Mouse (Mus musculus) gonadal fat pad, adult 2 months (tissue): ENCODE data around the gene Smox. TPM values are rescaled to one million over a fixed set of nuclear protein-coding genes. Genes with fewer than 3 reads are reported as not detected.
"Not testable (repeated sequence)": the region's sequence is repeated elsewhere in the genome, so short reads cannot be mapped to it uniquely, and the experiment has no call there.

ENCODE experiments used
- DNase-seq: peaks from one replicate; pipeline ENCODE4 v3.0.0-alpha.2; 2012; ENCODE audit warnings: low read depth
- polyA plus RNA-seq: library from polyadenylated mRNA; depleted of rRNA; stranded (reverse); fragments of >200 nt; gene quantifications from 2 replicates; pipeline ENCODE4 v1.2.3, GENCODE M21; 2012; rRNA removed

Gene Smox
- polyA plus RNA-seq: 34.6 and 43.2 TPM in 2 replicates

DNA sequence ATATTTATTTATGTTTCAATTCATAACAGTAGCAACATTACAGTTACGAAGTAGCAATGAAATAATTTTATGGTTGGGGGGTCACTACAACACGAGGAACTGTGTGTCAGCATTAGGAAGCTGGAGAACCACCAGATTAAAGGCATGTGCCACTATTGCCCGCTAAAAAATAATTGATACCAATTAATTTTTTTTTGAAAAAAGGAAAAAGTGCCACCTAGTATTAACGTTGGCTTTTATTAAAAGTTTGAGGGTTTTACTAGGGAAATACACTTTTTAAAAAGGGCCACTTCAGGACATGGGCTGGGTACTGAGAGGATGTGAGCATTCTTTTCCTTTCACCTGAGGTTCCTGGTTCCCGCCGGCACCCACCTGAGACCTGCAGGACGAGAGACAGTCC lies at the start of gene Smox:
Smox (plus strand) TSS at position 301 of the 400 bp plus-strand sequence.
- no peak for DNase-seq

DNA sequence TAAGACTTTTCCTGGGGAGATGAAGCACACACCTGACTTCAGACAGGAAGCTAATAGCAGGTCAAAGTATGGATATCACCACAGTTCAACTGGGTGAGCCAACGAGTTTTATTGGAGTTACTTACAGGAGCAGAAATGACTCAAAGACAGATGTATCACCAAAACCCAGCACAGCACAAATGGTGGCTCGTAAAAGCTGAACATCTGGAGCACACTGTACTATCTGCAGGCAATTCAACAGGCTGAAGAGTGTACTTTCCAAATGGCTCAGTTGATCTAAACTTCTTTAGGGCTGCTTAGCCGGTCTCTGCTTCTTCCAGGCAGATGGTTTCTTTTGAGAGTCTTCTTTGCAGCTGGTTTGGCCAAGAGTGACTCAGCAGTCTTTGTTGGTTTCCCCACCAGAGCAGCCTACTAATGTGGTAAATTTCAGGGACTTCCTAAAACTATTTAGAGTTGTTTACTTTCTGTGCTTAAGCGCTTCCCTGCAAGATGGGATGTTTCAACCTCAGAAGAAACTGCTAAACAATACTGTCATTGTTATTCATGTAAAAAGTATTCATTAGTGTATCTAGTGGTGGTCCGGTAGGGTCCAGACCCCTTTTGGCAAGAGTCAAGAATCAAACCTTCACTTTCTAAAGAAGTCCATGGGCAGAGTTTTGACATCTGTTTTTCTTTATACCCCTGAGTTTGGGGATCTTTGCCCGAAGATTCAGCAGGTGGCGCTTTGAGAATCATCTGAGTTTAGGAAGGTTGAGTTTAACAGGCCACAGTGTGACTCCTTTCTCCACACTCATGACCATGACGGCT lies 48.0 kb upstream of the Smox start:
- no peak for DNase-seq

DNA sequence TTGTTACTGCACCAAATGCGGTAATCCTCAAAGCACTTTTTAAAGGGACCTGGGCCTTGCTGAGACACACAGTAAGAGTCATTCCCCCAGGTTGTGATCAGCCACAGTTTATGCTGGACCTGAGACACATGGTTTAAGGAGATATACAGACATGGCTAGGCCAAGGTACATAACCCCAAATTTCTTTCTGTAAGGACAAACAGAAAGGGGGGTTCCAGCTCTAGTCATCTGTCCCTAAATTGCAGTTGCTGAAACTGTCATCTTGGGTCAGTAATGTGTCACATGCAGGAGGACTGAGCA lies 47.5 kb upstream of the Smox start:
- DNase-seq: no peak

DNA sequence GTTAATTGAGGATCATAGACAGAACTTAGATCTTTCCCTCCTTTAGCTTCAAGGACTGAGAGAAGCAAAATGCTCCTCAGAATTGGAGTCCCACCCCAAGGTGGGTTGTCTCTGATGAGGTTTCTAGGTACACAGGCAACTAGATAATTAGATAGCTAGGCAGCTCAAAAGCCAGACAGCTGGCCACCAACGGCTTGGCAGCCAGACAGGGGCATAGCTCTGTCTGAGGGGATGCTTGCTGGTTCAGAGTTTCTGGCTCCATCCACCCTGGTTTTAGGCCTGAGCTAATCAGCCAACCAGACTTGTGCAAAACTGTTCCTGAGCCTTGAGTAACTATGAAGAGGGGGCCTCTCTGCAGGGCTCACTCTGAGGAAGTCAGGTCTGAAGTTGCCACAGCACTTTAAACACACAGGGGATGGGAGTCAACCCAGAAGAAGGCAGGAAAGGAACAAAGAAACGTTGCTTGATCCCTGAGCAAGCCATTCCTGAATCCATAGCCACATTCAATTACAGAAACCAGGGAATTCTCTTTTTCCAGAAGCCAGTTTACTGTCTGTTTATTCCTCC lies 44.8 kb upstream of the Smox start:
- no peak for DNase-seq

DNA sequence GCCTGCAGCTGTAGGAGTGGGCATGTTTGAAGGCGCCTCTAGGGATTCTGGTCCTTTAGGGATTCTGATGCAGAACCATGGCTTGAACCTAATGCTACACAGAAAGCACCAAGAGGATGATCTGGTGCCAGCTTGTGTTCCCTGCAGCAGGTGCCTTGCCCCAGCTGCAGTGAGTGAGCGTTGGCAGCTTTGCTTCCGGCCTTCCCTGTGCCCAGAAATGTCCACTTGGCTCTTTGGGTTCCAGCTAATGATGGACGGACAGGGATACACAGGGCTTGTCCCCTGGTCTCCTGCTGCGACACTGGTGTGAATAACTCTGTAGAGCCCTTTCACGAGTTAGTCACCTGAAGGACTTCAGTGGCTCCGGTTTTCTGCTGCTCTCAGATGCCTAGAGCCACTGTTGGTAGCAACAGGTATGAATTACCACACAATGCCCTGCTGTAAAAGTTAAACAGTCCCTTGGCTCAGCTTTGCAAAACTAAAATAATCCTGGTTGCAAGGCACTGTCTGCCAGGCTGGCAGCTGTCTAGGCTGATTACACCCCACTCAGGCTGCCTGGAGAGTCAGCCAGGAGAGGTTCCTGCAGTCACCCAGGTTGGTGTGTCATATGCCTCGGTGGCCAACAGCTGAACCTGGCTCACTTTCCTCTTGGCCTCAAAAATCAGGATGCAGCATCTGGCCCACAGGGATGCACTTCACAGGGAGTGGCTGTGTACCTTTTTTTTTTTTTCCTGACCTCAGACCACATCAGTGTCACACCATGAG lies 43.5 kb upstream of the Smox start:
- no peak for DNase-seq

DNA sequence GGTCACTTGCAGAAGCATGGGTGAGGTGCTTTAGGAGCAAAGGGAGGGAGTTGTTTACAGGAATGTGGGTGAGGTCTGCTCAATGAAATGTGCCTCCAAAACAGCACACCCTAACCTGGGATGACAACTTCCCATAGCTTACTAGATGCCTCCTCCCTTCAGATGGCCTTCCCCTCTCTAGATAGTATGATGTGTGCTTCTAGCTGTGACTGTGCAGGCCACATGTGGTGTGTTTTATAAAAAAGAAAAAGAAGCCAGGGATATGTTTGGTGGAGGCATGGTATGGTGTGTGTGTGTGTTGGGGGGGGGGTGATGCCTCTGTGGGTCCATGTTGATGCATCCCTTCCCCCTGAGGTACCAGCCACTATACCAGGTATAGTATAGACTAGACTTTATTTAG lies 42.9 kb upstream of the Smox start:
- no peak for DNase-seq

DNA sequence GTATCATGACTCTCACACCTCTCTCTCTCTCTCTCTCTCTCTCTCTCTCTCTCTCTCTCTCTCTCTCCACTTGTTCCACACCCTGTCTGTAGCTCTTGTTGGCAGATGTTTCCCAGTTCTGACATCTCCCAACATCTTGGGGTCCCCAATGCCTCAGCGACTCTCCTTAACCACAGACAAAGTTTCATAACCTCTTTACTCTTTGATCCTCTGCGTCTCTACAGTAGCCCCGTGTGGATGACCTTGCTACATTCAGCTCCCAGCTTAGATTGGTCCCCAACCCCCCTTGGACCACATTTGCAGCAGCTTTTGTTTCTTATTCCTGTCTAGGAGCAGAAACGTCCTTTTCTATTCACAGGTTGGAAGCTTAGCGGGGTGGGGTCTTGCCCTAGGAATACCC lies 41.6 kb upstream of the Smox start:
- DNase-seq: no peak

DNA sequence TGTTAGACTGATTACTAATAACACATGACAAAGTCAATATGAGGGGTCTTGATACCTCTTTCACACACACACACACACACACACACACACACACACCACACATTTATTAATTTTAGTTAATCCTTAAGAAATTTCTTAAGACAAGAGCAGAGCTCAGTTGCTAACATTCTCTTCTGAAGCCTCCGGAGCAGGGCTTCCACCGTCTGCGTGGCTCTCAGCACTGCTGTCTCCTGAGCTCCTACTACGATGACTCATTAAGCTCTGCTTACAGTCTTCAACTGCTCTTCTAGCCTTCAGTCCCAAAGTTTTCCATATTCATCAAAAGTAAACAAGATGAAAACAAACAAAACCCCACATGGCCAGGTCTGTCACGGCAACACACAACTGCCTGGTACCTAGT lies 40.8 kb upstream of the Smox start:
- no peak for DNase-seq

DNA sequence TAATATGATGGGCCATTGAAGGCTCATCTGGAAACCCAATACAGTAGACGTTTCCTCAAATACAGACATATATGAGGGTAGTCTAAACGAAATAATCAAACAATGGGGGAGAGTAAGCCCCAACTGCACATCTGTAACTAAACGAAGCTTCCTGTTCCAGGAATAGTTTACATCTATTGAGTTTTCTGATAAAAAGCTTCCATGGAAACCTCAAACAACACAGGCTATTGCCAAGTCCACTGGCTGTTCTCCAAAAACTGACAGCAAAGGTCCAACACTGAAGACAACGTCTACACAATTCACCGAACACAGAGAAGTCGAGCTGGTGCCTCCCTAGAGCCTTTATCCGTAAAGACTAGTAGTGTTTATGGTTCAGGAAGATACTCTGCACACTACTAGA lies 33.6 kb upstream of the Smox start:
- DNase-seq: no peak

DNA sequence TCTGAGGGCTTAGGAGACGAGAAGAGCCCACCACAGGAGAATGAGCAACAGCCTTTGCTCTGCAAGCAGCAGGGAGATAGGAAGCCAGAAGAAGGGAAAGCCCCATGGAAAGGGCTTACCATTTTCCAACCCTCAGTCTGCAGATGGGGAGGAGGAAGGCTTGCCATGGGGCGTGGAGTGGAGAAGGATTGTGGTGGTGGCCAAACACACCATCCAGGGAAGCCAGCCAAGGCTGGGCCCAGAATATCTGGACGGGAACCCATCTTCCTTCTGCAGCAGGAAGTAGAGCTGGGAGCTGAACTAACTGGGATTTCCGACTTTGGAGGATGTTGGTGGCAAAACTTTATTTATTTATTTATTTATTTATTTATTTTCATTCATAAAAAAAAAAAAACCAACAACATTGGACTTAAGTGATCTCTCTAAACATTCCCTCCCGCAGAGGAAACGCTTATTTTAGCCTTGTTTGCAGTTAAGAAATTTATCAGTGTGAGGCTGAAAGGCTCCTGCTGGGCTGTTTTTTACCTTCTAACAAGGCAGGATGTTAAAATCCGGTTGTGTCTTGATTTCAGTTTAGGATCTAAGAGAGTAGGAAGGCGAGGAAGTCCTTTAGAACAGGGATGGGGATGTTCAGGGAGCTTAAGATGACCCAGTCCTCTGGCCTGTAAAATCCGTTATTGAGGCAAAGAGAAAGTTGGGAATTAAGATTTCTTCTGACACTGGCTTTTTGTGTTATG lies 30.2 kb upstream of the Smox start:
- no peak for DNase-seq

DNA sequence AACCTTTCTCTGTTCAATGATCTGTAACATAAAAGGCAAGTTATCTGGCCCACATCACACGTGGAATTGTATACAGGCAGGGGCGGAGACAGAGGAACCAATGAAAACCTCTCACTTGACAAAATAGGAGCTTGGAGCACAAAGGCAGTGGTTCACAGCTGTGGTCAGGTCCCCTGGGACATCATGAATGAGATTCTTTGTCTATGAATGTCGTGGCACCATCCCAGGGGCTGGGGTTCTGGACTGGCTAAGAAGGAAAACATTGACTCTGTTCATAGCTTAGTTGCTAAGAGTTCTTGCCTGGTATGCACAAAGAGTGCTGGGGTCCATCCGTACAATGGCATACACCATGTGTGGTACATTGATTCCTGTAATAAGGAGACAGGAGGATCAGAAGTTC lies 28.3 kb upstream of the Smox start:
- no peak for DNase-seq

DNA sequence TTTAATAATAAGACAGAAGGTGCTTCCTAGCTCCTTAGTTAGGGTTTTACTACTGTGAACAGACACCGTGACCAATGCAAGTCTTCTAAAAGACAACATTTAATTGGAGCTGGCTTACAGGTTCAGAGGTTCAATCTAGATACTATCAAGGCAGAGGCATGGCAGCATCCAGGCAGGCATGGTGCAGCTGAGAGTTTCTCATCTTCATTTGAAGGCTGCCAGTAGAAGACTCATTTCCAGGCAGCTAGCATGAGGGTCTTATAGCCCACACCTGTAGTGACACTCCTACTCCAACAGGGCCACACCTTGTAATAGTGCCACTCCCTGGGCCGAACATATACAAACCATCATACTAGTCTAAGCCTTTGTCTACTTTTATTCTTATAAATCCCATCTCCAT lies 27.1 kb upstream of the Smox start:
- DNase-seq: no peak

DNA sequence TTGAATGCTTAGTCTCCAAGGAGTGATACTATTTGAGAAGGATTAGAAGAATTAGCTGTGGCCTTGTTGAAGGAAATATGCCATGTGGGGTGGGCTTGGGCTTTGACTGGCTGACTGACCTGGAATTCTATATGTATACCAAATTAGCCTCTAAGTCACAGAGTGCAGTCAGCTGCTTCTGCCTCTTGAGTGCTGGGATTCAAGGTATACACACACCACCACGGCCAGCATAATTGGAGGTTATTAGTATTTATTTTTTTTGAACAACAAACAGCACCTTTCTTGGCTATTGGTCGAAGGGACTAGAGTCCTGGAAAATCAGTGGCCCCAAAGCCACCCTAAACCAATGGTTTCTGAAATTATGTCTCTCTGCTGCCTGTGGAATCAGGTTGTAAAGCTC lies 24.6 kb upstream of the Smox start:
- no peak for DNase-seq

DNA sequence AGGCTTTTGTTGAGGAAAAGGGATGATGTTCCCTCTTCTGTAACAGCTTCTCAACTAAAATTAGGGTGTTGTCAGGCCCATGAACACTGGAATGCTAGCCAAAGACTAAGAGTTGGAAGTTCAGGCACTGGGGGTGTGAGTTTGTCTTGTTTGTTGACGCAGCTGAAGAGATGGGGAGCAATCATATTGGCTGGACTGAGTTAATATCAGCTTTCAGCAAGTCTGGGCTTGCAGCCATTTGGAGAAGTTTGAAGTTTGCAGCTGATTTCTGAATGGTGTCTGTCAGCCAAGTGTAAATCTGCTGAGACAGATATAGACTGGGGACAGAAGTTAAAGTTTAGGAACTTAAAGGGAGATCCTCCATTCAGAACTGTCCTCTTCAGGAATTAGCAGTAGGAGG lies 21.4 kb upstream of the Smox start:
- no peak for DNase-seq

DNA sequence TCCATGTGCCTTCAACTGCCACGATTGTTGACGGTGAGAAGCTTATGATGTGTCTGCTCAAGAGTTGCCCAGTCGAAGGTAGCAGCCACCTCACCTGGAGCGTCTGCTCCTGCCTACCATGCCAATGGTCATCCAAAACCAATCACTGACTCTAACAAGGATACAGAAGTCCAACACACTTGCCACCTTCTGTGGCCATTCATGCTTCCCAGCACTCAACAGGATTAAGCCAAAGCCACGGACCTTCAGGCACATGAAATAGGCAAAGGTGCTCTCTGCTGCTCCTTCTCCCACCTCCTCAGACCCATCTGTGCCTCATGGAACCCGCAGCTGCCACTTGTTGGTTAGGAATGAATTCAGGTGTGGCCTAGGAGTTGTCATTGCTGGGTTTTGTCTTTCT lies 17.5 kb upstream of the Smox start:
- DNase-seq: no peak

DNA sequence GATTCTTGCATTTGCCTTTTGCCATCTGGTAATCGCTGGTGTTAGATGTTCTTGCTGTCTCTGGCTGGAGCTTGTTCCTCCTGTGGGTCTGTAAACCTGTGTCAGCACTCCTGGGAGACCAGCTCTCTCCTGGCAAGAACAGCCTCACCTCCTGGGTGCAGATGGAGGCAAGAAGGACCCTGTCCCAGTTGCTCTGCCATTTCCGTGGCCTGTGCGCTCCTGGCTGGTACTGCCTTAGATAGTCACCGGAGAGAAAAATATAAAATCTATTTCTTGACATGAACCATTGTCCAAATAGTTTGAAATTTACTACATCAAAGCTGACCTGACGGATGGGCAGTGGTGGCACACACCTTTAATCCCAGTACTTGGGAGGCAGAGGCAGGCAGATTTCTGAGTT lies 14.2 kb upstream of the Smox start:
- not testable (repeated sequence) for DNase-seq

DNA sequence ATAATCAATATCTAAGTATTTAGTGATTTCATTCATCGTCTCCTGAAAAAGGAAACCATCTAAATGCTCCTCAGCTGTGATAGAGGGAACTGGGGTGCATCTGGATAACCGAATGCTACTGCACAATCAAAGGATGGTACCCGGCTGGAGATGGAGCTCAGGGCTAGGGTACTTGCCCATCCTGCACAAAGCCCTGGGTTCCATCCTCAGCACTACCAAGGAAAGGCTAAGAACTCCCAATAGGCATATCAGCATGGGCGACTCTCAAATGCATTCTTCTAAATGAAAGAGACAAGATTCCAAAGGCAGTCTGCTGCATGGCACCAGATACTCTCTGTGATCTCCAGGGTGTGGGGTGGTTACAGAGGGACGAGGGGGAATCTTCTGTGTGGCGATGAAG lies 13.4 kb upstream of the Smox start:
- DNase-seq: no peak

DNA sequence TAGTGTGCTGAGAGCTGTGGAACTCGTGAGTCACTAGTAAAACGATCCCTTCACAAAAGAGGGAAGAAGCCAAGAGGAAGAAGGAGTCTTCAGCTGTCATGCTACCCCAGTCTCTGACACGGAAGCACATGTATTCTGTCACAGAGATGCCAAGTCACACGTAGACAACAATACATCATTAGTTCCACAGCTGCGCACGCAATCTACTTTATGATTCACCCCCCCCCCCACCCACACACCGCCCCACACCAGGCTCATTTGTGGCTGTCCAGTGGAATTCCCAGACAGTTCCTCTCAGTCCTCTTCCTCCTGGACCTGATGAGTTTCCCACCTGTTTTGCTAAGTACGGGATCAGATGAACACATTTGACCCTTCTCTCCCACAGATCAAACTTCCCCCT lies 12.9 kb upstream of the Smox start:
- no peak for DNase-seq

DNA sequence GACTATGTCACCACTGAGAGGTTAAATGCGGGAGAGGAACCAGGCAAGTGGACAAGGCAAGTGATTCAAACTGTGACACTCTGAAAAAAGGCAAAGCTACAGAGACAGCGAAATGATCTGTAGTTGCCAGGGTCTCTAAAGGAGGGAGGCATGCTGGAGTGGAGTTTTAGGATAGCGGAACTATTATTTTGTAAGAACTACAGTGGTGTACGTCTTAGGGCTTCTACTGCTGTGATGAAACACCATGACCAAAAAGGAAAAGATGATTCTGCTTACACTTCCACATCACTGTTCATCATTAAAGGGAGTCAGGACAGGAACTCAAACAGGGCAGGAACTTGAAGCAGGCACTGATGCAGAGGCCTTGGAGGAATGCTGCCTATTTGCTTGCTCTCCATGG lies 12.4 kb upstream of the Smox start:
- no peak for DNase-seq

DNA sequence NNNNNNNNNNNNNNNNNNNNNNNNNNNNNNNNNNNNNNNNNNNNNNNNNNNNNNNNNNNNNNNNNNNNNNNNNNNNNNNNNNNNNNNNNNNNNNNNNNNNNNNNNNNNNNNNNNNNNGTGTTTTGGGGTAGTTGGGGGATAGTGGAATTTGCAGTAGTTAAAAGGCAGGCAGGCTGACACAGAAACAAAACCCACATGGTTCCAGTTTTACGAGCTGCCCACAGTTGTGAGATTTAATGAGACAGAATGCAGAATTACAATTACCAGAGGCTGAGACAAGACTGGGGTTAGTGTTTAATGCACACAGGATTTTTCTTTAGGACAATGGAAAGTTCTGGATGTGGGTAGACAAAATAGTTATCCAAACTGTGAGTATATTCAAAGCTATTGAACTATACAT lies 9.6 kb upstream of the Smox start:
- DNase-seq: no peak

DNA sequence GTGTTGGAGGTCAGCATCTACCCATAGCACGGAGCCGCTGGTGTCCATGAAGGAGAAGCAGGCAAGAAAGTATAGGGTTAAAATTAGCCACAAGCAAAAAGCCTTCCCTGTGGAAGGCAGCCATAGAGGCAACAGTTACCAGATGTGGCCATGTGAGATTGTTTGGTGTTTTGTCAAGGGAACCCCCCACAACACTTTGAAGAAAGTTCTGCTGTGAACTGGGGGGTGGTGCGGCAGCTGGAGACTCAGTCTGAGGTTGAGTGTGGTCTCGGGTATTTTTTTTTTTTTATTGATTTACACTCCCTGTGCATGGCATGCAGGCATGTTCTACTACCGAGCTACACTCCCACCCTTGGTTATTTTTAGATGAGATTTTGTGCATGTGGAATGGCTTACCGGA lies 8.8 kb upstream of the Smox start:
- DNase-seq: no peak

DNA sequence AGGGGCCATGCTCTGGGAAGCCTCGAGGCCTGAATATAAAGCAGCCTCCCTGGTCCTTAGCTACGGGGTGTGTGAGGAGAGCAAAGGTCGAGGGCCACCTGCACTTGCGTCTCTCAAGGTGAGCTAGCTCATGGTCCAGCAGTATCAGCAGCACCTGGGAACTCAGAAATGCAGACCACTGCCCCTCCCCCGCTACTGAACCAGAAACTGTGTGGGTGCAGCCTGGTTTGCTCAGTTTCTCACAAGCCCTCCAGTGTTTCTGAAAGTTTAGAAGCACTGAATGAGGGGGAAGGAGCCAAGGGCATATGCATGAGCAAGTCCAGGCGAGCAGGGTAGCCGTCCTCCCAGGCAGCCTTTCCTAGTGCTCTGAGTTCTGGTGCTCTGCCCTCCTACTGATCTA lies 7.7 kb upstream of the Smox start:
- no peak for DNase-seq

DNA sequence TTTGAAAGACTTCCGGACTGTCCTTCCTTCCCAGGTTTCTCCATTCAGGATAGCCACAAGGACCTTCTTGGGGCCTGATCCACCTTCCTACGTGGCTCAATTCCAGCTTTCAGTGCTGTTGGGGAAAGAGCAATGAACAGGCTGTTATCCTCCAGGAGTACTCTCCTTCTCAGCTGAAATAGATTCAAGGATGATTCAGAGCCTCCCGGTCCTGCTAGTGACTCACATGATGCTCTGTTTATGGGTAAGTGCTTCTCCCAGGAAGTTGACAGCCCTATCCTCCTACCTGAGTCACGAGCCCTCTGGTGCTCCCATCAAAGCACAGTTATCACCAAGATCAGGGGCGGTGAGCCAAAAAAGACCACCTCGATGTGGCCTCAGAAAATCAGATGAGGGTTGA lies 7.1 kb upstream of the Smox start:
- no peak for DNase-seq
